Mouse (Mus musculus) limb, embryonic 12.5 days (tissue): ENCODE measurements at regions not wholly inside any gene's neighbourhood (a gene's known extent, or its start where the extent isn't known, plus 50 kb on each side); places are given as distances from the start of the nearest gene placed in this dataset.

Experiments used
- ATAC-seq: fragments of 200-750 bp; cut with Nextera tagmentation; 2 replicates; pipeline ENCODE4 v1.8.0; 2017; ENCODE audit warnings: low read depth, moderate TSS enrichment; ENCODE audit not compliant: insufficient number of reproducible peaks, insufficient read depth, low FRiP score, low TSS enrichment
- H3K27ac ChIP-seq: fragments of 300-500 bp; sonication (generic); 2 replicates; pipeline ENCODE4 v1.5.1; 2016; ENCODE audit warnings: mild to moderate bottlenecking, moderate library complexity
- H3K27me3 ChIP-seq: fragments of 300-500 bp; sonication (generic); 2 replicates; pipeline ENCODE4 v1.6.1; 2016; ENCODE audit warnings: mild to moderate bottlenecking, moderate library complexity
- H3K36me3 ChIP-seq: fragments of 300-500 bp; sonication (generic); 2 replicates; pipeline ENCODE4 v1.6.1; 2016; ENCODE audit warnings: mild to moderate bottlenecking, moderate library complexity
- H3K4me1 ChIP-seq: fragments of 300-500 bp; sonication (generic); replicated peaks from 2 replicates; pipeline ENCODE4 v1.6.1; 2016
- H3K4me2 ChIP-seq: fragments of 300-500 bp; sonication (generic); 2 replicates; pipeline ENCODE4 v1.6.1; 2016; ENCODE audit warnings: mild to moderate bottlenecking, moderate library complexity
- H3K4me3 ChIP-seq: fragments of 300-500 bp; sonication (generic); replicated peaks from 2 replicates; pipeline ENCODE4 v1.5.1; 2016; ENCODE audit warnings: mild to moderate bottlenecking
- H3K9ac ChIP-seq: fragments of 300-500 bp; sonication (generic); replicated peaks from 2 replicates; pipeline ENCODE4 v1.6.1; 2016; ENCODE audit warnings: mild to moderate bottlenecking, moderate library complexity
- H3K9me3 ChIP-seq: fragments of 300-500 bp; sonication (generic); 2 replicates; pipeline ENCODE4 v1.6.1; 2016; ENCODE audit warnings: mild to moderate bottlenecking, moderate library complexity
- WGBS: fragments of 180-500 bp; shearing (Covaris S2); methylation state at CpG from one replicate; pipeline ENCODE4 v1.1.7; 2016; 5-methylcytosine and 5-hydroxymethylcytosine counted together

- WGBS, result 84% methylated on average over 2 of the region's 2 CpGs
- no peaks in the 10 kb centered on the region for H3K9me3 ChIP-seq
- no peak overlapping the region for H3K9ac ChIP-seq
- H3K27ac ChIP-seq, result no peak overlapping the region
- H3K4me1 ChIP-seq, result no peaks in the 10 kb centered on the region
- H3K4me2 ChIP-seq, result no peak overlapping the region
- H3K27me3 ChIP-seq, result no peaks in the 10 kb centered on the region
- no peak overlapping the region for H3K4me3 ChIP-seq
- ATAC-seq, result no peak
- H3K36me3 ChIP-seq, result no peaks in the 10 kb centered on the region
These were observed 52.8 kb upstream of the Rnf32 start for GRCm38 (mm10) chr5:29142957-29143356.

DNA sequence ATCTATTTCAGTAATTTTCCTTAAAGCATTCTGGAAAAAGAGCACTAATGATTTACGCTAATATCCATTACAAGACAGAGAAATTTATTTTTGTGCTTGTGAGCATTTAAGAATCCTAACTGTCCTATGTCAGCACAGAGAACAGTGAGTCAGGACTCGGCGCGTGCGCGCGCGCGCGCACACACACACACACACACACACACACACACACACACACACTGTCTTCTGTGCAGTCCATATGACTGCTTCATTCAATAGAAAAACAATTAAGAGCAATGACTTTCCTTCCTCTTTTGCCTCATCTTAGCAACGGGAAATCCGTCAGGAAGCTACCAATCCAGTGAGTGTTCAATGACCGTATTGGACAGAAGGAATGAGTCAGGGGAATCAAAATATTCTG, 53.3 kb upstream of the Rnf32 start:
- Histone ChIP-seq H3K4me2 (no peak overlapping the region), H3K4me1 (no peaks in the 10 kb centered on the region), H3K9me3 (no peaks in the 10 kb centered on the region), H3K4me3 (no peak overlapping the region), H3K27me3 (no peaks in the 10 kb centered on the region), H3K27ac (no peak overlapping the region), H3K9ac (no peak overlapping the region), H3K36me3 (no peaks in the 10 kb centered on the region)
- ATAC-seq, result no peak
- 94% methylated on average over 13 of the region's 13 CpGs for WGBS

- no peak overlapping the region for H3K4me2 ChIP-seq
- no peaks in the 10 kb centered on the region for H3K9me3 ChIP-seq
- ATAC-seq, result no peak
- H3K4me3 ChIP-seq, result no peak overlapping the region
- no peaks in the 10 kb centered on the region for H3K36me3 ChIP-seq
- no peak overlapping the region for H3K27ac ChIP-seq
- H3K9ac ChIP-seq, result no peak overlapping the region
- WGBS, result 83% methylated on average over 5 of the region's 5 CpGs
- no peaks in the 10 kb centered on the region for H3K4me1 ChIP-seq
- no peaks in the 10 kb centered on the region for H3K27me3 ChIP-seq
These were observed 58.3 kb upstream of the Rnf32 start for GRCm38 (mm10) chr5:29137481-29137880.

DNA sequence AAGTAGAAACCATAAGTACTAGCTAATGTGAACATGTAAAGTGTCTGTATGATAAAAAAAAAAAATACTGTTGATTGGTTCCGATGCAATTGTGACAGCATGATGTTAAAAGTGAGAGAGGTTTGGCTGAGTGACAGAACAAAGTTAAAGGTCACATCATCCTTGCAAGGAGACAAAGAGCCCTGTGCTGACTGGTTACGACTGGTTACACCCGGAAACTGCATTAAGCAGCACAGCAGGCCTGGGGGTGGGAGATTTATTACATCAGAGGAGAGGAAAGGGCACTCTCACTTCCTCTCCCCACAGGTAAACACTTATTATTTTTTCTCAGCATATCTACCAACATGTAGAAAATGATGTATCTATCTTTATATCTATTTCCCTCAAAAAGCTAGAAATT, 63.5 kb upstream of the Rnf32 start:
- whole genome bisulfite sequencing, result 21% methylated on average over 3 of the region's 3 CpGs
- H3K4me3 ChIP-seq, result no peak overlapping the region
- H3K4me1 ChIP-seq, result no peaks in the 10 kb centered on the region
- H3K27ac ChIP-seq, result no peak overlapping the region
- H3K9me3 ChIP-seq, result no peaks in the 10 kb centered on the region
- H3K9ac ChIP-seq, result no peak overlapping the region
- no peak overlapping the region for H3K4me2 ChIP-seq
- no peaks in the 10 kb centered on the region for H3K36me3 ChIP-seq
- no peaks in the 10 kb centered on the region for H3K27me3 ChIP-seq
- no peak for ATAC-seq

DNA sequence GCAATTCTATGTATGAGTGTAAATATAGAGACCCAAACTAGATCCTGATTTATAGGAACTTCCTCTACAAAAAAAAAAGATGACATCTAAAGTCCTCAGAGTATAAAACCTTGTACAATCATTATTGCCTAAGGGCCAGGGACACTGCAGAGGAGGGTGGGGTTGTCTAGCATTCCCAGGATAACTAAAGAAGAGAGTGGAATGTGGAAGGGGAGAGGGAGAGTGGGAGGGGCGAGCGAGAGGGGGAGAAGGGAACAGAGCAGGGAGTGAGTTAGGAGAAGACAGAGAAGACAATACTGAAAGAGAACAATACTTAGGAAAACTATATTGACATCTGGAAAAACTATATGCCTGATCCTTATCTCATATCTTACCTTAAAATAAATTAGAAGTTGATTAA, 64.0 kb upstream of the Rnf32 start:
- ATAC-seq, result no peak
- no peaks in the 10 kb centered on the region for H3K4me1 ChIP-seq
- no peak overlapping the region for H3K27ac ChIP-seq
- no peaks in the 10 kb centered on the region for H3K9me3 ChIP-seq
- no peak overlapping the region for H3K4me3 ChIP-seq
- H3K36me3 ChIP-seq, result no peaks in the 10 kb centered on the region
- H3K9ac ChIP-seq, result no peak overlapping the region
- no peaks in the 10 kb centered on the region for H3K27me3 ChIP-seq
- H3K4me2 ChIP-seq, result no peak overlapping the region
- WGBS, result 39% methylated on average over 2 of the region's 2 CpGs

DNA sequence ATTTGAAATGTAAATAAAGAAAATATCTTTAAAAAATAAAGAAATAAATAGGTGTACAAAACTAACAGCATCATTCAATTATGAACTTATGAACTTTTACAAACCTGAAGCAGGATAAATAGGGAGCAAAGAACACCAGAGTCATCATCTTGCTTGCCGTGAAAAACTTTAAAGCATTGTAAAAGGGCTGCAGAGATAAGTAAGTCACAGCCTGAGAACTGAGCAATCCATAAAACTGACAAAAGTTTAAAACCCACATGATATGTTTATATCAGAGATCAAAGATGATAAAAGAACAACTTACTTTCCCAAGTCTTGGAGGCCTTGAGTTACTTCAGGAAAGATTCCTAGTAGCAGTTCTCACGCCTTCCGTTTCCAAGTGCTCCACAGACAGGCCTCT, 66.1 kb upstream of the Rnf32 start:
- no peak overlapping the region for H3K27ac ChIP-seq
- H3K4me1 ChIP-seq, result no peaks in the 10 kb centered on the region
- no peak overlapping the region for H3K4me2 ChIP-seq
- no peaks in the 10 kb centered on the region for H3K27me3 ChIP-seq
- no peaks in the 10 kb centered on the region for H3K36me3 ChIP-seq
- H3K9me3 ChIP-seq, result no peaks in the 10 kb centered on the region
- H3K9ac ChIP-seq, result no peak overlapping the region
- 61% methylated on average over 3 of the region's 3 CpGs for WGBS
- H3K4me3 ChIP-seq, result no peak overlapping the region
- no peak for ATAC-seq

DNA sequence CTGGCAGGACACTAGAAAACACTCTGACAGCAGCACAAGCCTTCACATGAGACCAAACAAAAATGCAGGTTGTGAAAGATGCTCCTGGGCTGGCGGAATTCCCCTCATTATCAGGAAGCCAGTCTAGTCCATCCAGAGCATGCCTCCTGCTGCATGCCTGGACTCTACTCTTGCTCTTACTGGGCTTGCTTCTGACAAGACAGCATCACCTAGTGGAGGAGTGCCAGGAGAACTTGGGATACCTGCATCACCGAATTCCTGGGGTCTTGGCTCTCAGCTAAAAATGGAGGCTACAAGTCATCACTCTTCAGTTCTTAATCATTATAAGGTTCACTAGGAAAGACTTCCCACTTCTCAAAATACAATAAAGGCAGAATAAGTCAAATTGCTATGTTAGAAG, 78.8 kb upstream of the Rnf32 start:
- Histone ChIP-seq H3K9me3 (no peaks in the 10 kb centered on the region), H3K4me2 (no peak overlapping the region), H3K27me3 (no peaks in the 10 kb centered on the region), H3K36me3 (no peaks in the 10 kb centered on the region), H3K9ac (no peak overlapping the region), H3K4me1 (no peaks in the 10 kb centered on the region), H3K27ac (no peak overlapping the region), H3K4me3 (no peak overlapping the region)
- no peak for ATAC-seq
- 59% methylated on average over 2 of the region's 2 CpGs for WGBS

DNA sequence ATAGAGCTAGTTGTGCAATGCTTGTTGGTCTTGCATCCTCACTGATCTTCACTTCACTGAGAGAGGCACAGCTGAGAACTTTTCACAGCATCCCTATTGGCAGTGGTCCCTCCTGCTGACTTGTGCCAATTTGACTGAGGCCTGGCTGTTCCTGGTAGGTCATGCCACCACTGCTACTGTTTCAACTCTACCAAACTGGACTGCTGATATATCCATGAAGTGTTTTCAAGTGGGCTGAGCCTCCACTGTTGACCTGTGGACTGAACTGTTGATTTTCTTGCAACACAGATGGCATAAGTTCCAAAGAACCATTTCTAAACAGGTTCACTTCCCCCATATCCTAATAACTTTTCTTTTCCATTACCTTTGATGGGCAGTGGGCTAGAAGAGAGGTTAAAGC, 83.3 kb upstream of the Rnf32 start:
- Histone ChIP-seq H3K27me3 (no peaks in the 10 kb centered on the region), H3K4me1 (no peaks in the 10 kb centered on the region), H3K9ac (no peak overlapping the region), H3K36me3 (no peaks in the 10 kb centered on the region), H3K27ac (no peak overlapping the region), H3K4me3 (no peak overlapping the region), H3K9me3 (no peaks in the 10 kb centered on the region), H3K4me2 (no peak overlapping the region)
- ATAC-seq, result no peak

- Histone ChIP-seq H3K4me1 (no peaks in the 10 kb centered on the region), H3K36me3 (no peaks in the 10 kb centered on the region), H3K27me3 (no peaks in the 10 kb centered on the region), H3K9me3 (no peaks in the 10 kb centered on the region), H3K27ac (no peak overlapping the region), H3K9ac (no peak overlapping the region), H3K4me3 (no peak overlapping the region), H3K4me2 (no peak overlapping the region)
- no peak for ATAC-seq
These were observed 88.5 kb upstream of the Rnf32 start for GRCm38 (mm10) chr5:29107276-29107675.

DNA sequence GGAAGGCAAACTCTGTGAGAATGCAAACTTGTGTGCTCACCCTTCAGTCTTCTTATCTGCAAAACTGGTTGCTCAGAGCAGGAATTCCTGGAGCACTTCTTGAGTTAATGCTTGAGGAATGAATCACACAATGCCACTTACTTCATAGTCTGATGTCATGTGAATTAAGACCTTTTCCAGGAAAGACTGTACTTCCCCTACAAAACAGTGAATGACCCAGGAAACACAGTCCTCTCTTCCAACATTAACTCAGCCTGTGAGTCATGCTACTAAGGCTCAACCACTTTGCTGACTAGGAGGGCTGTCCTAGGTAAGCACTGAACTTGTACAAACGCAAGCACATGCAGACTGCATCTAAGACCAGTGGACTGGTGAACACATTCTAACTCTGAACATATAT, 112.5 kb upstream of the Rnf32 start:
- no peak for ATAC-seq
- no peak overlapping the region for H3K4me2 ChIP-seq
- H3K27me3 ChIP-seq, result no peaks in the 10 kb centered on the region
- no peak overlapping the region for H3K9ac ChIP-seq
- no peaks in the 10 kb centered on the region for H3K9me3 ChIP-seq
- H3K36me3 ChIP-seq, result no peaks in the 10 kb centered on the region
- 88% methylated on average over 1 of the region's 1 CpGs for WGBS
- H3K4me1 ChIP-seq, result no peaks in the 10 kb centered on the region
- H3K4me3 ChIP-seq, result no peak overlapping the region
- H3K27ac ChIP-seq, result no peak overlapping the region

DNA sequence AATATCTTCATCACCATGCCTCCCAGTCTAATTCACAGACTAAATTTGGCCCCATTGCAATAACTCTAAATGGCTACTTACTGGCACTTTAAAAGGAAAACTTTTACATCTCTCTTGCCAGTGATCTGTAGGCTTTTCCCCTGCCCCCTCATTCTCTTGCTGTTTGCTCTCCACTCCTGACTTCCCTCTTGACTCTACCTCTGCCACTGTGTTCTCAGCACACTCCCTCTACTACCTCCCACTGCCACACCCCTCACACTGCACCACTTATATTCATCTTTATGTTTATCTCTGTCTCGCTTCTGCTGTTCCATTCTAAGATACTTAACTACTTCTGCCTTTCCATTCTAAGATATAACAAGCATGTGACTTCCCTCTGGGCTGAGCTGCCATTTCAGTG, 141.4 kb upstream of the Rnf32 start:
- Histone ChIP-seq H3K4me1 (no peaks in the 10 kb centered on the region), H3K9me3 (no peaks in the 10 kb centered on the region), H3K27me3 (no peaks in the 10 kb centered on the region), H3K36me3 (no peaks in the 10 kb centered on the region), H3K9ac (no peak overlapping the region), H3K4me2 (no peak overlapping the region), H3K4me3 (no peak overlapping the region), H3K27ac (no peak overlapping the region)
- ATAC-seq, result no peak
- 88% methylated on average over 1 of the region's 1 CpGs for WGBS

GRCm38 (mm10) chr5:29036636-29037035, 159.2 kb upstream of the Rnf32 start:
- ATAC-seq, result no peak

More at GRCm38 (mm10) chr5:29036636-29037035, 159.2 kb upstream of the Rnf32 start:
- no peaks in the 10 kb centered on the region for H3K4me1 ChIP-seq
- H3K9me3 ChIP-seq, result no peaks in the 10 kb centered on the region
- H3K27me3 ChIP-seq, result no peaks in the 10 kb centered on the region
- no peak overlapping the region for H3K4me2 ChIP-seq
- H3K4me3 ChIP-seq, result no peak overlapping the region
- no peak overlapping the region for H3K9ac ChIP-seq
- H3K36me3 ChIP-seq, result no peaks in the 10 kb centered on the region
- 64% methylated on average over 20 of the region's 20 CpGs for WGBS
- H3K27ac ChIP-seq, result no peak overlapping the region
